Mouse (Mus musculus): Measurements from ENCODE around the gene Myo6.

DNA sequence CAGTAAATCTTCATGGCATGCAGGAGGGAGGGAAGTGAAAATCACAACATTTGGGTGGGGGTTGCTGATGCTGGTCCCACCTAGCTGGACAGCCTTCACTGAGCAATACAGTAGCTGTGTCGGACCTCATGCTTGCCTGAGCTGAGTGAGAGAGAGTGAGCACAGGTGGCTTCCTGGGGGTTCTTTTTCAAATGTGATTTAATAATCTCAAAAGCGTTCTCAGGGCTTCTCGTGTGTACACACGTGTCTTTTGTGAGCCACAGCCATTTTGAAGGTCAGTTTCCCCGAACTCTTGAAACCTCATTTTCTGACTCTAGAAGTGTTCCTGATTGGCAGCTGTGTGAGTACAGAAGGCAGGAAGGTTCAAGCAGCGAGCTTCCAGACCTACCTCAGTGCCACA, 177.7 kb downstream of the Myo6 start:
- TF ChIP-seq CTCF (IDR thresholded peaks at IDR 0.05; ENCODE audit: insufficient read depth, low read length) = no peak
- no peak for TF ChIP-seq POLR2A (IDR thresholded peaks at IDR 0.05; ENCODE audit: borderline replicate concordance, extremely low read depth, low read depth, low read length)

Data from lung, adult 2 months (tissue).